Mouse (Mus musculus): ENCODE results near the gene Mgll. TPM values are rescaled to one million over a fixed set of nuclear protein-coding genes. Genes with fewer than 3 reads are reported as not detected.

Gene Mgll
- total RNA-seq, 2 experiments from 2014 or later: 174 to 186 TPM

Other genes starting within 250 kb of the Mgll start
- 100 to 1,000 TPM; 122 to 130 TPM for gene Sec61a1, start 205.5 kb upstream of the Mgll start, total RNA-seq (2021)
- gene Kbtbd12, start 86.5 kb upstream of the Mgll start, total RNA-seq (2021): 1 to 10 TPM in 1 of 2 experiments, under 1 TPM in 1; 0.21 to 1.2 TPM
- 10 to 100 TPM; 25.8 to 32.1 TPM for gene Abtb1, start 117.6 kb downstream of the Mgll start, total RNA-seq (2021)
- 100 to 1,000 TPM; 212 to 229 TPM for gene Podxl2, start 150.6 kb downstream of the Mgll start, total RNA-seq (2021)
- gene Mcm2, start 174.4 kb downstream of the Mgll start, total RNA-seq (2021): 1 to 10 TPM; 5.4 to 7.8 TPM
- gene Tpra1, start 177.8 kb downstream of the Mgll start, total RNA-seq (2021): 10 to 100 TPM; 36.7 to 38.0 TPM